Mouse (Mus musculus): ENCODE data around the gene Rab13. TPM values are rescaled to one million over a fixed set of nuclear protein-coding genes. Genes with fewer than 3 reads are reported as not detected.
"Not testable (repeated sequence)": the region's sequence is repeated elsewhere in the genome, so short reads cannot be mapped to it uniquely, and the experiment has no call there.

Gene Rab13
- total RNA-seq, 2 experiments from 2014 or later, result 21.1 to 30.8 TPM

DNA sequence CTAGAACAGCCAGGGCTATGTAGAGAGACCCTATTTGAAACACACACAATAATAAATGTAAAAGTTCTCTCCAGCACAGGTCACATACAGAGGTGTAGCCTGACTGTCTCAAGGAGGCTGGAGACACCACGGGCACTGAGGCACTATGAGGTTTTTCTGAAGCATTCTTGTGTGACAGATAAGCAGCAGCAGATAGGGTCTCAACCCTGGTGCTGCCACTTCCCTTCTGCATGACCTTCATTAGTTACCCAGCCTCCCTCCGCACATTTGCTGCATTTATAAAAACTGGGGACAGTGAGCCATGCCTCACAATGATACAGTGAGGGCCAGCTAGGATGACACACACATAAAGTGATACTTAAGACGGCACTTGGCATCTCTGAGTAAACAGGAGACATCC, 9.4 kb downstream of the Rab13 start:
- DNase-seq (ENCODE audit: low spot score in 2 of 2), result no peak

DNA sequence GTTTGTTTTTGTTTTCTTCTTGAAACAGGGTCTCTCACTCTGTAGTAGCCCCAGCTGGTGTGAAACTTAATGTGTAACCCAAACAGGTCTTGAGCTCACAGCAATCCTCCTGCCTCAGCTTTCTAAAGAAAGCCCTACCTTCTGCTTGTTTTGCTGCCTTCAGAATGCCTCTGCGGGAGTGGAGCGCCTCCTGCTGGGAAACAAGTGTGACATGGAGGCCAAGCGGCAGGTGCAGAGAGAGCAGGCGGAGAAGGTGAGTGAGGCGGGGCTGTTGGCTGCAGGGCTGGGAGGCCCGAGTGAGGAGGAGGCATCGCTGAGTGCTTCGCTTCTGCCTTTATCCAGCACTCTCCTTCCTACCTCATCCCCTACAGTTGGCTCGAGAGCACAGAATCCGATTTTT, 10.8 kb downstream of the Rab13 start:
- DNase-seq (ENCODE audit: low spot score in 2 of 2), result no peak

DNA sequence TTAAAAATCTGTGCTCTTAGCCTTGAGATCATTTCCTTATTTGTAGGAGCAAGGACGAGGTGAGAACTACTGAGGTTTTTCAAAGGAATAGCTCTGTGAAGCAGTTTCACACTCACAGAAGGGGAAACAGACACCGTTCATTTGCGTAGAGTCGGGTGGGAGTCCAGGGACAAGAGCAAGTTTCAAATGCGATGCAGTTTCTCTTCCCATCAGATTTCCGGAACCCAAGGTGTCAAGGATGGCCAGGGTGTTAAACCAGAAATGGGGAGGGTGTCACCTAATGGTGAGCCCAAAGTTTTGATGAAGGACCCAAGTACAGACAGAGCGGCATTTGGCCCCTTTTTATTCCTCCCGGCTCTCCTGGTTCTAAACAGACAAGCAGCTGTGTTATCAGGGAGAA, 17.6 kb downstream of the Rab13 start:
- no peak for DNase-seq (ENCODE audit: low spot score in 2 of 2)

DNA sequence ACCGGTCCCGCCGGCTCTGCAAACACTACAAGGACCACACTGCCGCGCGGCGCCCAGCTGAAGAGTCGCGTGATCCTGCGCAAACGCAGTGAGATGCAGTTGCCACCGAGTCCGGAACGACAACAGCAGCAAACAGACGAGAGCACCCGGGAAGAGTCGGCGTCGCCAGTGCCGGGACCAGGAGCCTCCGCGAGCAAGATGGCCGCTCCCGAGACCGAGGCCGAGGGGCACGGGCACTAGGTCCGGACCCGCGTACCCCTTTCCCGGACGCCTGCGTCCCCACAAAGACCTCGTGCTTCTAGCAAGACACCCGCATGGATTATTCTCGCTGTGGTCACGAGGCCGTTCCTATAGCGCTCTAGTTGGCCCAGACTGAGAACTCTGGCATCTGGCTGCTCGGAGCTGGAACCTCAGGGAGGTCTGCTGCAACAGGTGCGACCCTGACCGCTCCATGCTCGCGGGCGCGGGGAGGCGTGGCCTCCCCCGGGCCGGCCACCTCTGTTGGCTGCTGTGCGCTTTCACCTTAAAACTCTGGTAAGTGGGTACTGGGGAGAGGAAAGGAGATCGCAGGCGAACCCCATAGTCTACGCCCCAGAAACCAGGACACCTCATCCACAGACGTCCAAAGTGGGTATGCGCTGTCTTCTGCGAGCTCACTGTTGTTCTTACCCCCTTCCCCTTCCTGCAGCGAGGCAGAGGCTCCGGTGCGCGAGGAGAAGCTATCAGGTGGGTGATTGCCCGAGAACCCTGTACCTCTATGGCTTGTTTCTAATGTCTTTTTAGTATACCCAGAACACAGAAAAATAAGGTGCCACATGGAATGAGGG, 18.2 kb downstream of the Rab13 start, which contains the start of gene Jtb:
TSS of gene Jtb (plus strand) at position 91 of the 827 bp plus-strand sequence.
- DNase-seq (ENCODE audit: low spot score in 2 of 2), result peak; percentile 87 to 89

DNA sequence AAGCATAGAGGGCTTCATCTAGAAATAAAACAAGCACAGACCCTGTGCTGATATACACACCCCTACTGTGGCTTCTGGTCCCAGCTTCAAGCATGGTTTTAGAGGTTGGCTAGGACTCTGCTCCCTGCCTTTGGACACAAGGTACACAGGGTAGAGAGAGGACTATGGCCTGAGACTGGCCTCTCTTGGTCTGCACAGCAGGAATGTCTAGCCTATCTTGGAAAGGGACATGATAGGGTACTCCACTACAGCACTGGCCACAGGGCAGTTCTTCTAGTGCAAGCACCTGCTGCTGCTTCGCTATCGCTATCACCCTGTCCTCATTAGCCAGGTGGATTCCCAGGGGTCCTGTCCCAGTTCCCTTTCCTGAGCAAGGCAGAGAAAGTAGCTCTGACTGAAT, 27.8 kb downstream of the Rab13 start:
- DNase-seq (ENCODE audit: low spot score in 2 of 2), result no peak

DNA sequence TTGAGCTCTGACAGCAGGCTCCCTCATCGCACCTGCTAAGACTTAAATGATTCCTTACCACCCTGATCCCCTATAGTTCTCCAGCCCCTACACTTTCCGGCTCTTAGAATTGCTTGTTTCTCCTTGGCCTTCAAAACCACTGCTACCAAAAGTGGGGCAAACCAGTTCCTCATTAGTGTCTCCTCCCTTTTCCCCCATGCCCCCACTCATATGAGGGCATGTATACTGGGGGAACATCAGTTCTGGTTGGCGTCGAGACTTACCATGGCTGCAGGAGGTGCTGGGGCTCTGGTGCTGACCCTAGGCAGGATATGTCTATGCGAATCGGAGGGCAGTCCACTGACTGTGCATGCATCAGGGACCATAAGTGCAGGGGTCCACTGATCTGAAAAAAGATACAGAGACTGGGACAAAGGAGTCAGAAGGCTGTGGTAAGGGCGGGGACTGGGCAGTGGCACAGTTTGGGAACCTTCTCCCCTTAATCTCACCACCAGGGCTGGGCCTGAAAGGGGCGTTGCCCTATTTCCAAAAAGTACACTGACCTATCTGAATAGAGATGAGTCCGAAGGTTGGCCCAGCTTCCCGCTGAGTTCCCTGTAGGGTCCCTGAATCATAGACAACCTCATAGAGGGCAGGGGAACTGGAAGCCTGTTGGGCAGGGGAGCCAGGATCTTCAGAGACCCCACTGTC, 28.3 kb downstream of the Rab13 start:
- DNase-seq (ENCODE audit: low spot score in 2 of 2), result no peak

DNA sequence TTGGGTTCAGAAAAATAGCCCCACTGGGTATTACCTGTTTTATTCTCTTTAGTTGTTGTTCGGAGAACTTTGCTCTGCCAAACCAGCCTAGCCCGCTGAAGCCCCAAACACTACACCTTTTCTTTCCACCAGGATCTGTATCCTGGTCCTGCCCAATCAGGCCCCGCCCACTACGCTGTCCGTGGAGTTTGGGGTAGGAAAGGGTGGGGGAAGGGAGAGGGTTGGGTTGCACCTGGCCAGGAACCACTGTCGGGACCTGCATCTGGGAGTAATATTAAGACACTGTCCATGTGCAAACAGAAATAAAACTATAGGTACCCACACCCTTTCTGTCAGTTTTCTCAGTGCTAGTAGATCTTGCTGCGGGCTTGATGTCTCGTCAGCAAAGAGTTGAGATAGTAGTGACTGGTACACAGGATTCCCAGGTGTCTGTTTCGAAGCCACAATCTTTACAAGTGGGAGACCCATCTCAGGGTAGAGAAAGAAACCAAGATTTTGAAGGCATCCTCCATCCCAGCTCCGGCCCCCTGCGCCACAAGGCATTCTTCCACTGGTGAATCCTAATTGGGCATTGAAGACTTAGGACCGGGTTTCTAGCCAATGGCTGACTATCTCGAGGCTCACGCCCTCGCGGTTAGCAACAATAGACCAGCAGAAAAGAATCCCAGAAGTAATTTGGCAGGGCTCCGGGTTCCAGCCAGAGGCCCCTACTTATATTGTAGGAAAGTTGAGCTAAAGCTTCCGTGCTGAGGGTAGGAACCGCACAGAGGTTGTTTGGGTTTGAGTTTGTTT, 29.7 kb downstream of the Rab13 start, which contains the start of gene Creb3l4:
TSS of gene Creb3l4 (minus strand) at position 529 of the 792 bp plus-strand sequence.
- no peak for DNase-seq (ENCODE audit: low spot score in 2 of 2)

DNA sequence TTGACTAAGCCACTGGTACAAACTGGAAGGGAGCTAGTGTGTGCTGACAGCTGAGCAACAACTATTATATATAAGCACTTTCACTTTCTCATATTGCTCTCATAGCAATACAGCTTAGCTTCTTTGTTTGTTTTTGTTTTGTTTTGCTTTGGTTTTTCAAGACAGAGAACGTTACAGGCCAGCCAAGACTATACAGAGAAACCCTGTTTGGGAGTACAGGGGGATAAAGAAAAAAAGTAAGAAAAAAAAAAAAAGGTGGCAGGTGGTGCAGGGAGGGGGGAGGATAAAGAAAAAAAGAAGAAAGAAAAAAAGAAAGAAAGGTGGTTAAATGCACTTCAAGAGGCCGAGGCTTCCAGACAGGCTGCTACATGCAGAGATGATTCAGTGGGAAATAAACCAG, 31.9 kb downstream of the Rab13 start:
- no peak for DNase-seq (ENCODE audit: low spot score in 2 of 2)

DNA sequence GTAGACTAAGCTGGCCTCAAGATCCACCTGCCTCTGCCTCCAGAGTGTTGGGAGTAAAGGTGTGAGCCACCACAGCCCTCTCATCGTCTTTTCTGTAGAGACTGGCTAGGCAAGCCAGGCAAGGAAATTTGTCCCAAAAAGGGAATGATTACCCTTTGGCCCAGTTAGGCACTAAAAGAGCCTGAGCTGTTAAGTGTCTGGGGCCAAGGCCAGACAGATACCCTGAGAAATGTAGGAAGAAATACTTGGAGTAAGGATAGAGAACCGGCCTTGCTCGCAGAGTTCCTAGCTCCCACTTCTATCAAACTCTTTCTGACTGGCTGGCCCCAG, 34.1 kb downstream of the Rab13 start:
- DNase-seq (ENCODE audit: low spot score in 2 of 2), result no peak

DNA sequence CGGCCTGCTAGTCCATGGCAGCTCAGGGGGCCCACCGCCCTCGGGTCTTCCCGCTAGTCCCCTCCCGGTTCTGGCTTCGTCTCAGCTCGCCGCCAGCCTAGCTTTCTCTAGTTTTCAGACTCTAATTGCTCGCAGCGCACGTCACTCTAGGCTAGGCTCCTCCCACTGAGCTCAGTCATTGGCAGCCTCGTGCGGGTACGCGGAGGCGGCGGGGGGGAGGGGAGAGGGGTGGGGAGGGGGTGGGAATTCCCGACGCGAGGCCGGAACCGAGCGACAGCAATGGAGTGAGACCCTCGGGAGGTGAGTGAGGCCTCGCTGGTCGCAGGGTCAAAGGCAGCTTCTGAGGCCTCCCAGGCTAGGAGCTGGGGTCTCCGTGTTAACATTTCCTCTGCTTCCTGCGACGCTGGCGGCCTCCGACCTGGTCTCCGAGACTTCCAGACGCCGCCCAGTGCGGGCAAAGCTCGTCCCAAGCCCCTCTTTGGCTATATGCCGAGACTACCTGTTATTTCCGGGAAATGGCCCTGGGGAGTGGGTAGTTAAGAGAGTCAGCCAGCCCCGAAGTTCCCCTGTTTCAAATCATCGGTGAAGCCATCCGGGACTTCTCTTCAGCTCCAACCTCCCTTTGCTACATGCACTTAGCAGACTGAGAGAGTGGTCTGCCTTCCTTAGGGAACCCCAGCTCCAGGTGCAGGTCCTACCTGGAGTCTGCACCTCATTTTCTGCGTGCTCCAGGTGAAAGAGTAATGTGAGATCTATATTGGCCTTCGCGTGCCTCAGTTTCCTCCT, 34.7 kb downstream of the Rab13 start, which contains the start of gene Slc39a1:
TSS of gene Slc39a1 (plus strand) at position 213 of the 786 bp plus-strand sequence.
- DNase-seq (ENCODE audit: low spot score in 2 of 2), result peak; percentile 83 to 85

DNA sequence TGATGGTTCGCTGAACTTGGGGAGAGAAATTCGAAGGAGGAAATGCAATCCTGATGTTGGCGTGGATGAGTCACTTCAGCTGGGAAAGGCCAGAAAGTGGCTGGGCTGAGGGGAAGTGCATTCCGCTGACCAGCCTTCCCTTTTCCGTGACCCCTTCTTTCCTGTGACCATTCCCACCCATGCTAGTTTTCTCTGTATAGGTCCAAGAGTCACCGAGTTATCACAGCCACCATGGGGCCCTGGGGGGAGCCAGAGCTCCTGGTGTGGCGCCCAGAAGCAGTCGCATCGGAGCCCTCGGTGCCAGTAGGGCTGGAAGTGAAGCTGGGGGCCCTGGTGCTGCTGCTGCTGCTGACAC, 35.2 kb downstream of the Rab13 start:
- DNase-seq (ENCODE audit: low spot score in 2 of 2), result peak; percentile 43 to 60

DNA sequence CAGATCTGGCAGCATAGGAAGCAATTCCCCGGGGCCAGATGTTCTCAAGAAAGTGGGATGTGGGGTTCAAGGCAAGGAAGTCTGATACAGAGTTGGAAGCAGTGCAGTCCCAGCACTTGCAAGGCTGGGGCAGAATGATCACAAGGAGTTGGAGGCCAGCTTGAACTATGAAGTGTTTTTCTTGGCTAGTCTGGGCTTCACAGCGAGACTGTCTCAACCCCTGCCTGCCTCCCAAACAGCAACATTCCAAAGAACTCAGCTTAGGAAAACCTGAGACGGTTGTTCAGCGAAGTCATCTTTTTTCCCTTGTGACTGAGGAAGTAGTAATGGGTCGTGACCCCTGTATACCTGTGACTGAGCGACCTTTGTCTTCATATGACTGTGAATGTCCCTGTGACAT, 37.3 kb downstream of the Rab13 start:
- no peak for DNase-seq (ENCODE audit: low spot score in 2 of 2)

DNA sequence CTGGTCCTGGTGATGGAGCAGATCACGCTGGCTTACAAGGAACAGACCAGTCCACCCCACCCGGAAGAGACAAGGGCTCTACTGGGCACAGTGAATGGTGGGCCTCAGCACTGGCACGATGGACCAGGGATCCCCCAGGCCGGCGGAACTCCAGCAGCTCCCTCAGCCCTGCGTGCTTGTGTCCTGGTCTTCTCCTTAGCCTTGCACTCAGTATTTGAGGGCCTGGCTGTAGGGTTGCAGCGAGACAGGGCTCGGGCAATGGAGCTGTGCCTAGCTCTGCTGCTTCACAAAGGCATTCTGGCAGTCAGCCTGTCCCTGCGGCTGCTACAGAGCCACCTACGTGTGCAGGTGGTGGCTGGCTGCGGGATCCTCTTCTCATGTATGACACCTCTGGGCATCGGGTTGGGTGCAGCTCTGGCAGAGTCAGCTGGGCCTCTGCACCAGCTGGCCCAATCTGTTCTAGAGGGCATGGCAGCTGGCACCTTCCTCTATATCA, 38.3 kb downstream of the Rab13 start:
- DNase-seq (ENCODE audit: low spot score in 2 of 2), result not testable (repeated sequence)

DNA sequence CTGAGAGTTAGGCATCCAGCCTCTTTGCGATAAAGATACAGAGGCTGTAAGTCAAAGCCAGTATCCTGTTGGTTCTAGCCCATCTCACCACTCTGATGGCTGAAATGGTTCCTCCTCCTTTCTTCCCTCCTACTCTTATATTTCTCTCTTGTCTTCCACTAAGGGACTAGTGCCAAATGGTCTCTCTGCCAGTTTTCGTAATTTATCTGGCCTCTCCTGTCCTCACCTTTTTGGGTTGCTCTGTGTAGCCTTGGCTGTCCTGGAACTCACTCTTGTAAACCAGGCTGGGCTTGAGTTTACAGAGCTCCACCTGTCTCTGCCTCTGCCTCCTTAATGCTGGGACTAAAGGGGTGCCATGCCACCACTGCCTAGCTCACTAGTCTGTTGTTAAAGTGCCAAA, 39.2 kb downstream of the Rab13 start:
- not testable (repeated sequence) for DNase-seq (ENCODE audit: low spot score in 2 of 2)

DNA sequence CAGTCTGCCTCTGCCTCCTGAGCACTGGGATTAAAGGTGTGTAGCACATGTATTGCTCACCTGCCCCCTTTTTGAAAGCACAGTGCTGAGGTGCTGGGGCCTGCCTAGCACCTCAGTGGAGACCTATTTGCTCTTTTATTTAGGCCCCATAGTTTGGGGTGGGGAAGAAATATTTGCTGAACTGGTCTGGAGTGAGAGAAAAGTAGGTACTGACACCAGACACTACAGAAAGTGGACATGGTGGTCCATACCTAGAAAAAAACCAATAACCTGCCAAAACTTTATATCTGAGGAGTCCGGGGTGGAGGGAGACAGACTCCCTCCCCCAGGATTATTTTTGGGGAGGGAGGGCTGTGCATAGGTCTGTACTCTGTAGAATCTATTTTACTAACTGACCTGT, 39.7 kb downstream of the Rab13 start:
- not testable (repeated sequence) for DNase-seq (ENCODE audit: low spot score in 2 of 2)

DNA sequence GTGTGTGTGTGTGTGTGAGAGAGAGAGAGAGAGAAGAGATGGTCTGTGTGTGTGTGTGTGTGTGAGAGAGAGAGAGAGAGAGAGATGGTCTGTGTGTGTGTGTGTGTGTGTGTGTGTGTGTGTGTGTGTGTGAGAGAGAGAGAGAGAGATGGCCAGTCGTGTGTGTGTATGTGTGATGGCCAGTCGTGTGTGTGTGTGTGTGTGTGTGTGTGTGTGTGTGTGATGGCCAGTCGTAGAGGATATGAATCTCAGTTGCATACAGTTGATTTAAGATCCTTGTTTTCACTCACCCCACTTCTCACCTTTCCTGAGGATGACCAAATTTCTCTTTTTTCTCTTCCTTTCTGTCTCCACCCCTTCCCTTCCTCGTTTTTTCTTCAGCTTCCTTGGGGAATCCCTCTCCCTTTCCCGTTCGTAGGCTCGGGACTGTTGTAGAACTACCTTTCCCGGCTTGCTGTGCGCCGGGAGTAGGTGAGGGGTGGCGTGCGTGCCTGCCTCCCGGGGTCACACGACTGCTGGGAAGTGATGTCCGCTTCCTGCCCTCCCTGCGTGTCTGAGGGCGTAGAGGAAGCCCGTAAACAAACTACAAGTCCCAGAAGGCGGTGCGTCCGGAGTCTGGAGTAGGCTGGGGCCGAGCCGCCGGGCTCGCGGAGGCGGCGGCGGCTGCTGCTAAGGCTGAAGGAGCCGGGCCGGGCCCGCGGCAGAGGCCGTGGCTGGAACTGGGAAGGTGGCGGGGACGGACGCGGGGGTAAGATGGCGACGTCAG, 40.3 kb downstream of the Rab13 start, which contains the start of gene Crtc2:
TSS of gene Crtc2 (plus strand) at position 511 of the 766 bp plus-strand sequence.
- peak; percentile 80 for DNase-seq (ENCODE audit: low spot score in 2 of 2)

DNA sequence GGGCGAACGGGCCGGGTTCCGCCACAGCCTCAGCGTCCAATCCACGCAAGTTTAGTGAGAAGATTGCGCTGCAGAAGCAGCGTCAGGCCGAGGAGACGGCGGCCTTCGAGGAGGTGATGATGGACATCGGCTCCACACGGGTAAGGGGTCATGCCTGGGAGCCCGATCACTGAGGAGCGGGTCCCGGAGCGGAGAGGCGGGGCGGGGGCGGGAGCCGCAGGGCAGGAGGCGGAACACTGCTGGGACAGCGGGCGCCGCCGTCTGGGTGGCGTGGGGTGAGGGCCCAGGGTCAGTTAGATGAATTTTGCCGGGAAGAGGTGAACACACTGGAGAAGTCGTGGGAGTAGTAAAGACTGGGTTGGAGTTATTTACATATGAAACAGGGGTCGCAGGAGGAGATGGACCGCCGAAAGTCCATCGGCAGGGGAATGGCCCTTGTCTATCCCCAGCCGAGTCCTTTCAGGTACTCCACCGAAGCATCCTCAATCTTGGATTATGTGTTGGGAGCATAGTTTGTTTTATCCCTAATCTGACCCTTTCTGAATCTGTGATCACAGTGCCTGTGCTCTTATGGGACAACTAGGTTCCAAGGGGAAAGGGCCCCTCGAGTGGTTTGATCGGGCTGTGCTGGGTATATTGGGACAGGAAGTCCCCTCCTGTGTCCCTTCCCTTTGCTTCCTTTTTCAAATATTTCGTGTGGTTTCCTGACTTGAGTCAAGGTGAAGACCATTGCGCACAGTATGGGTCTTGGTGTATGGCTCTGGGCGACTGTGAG, 41.1 kb downstream of the Rab13 start:
- DNase-seq (ENCODE audit: low spot score in 2 of 2), result no peak

DNA sequence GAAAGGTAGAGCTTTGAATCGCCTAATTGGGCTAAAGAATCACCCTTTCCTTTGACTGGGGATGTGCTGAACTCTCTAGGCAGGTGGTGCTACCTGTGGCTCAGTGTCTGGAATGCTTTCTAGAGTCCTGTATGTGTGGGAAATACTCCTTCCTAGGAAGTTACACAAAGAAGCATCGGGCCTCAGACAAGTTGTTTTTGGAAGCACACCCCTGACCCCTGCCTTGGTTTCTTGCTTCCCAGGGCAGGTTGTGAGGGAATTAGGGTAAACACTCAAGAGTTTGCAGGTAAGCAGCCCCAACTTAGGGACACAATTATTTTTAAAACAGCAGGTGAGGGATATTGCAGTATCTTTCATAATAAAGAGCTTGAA, 41.7 kb downstream of the Rab13 start:
- DNase-seq (ENCODE audit: low spot score in 2 of 2), result no peak

DNA sequence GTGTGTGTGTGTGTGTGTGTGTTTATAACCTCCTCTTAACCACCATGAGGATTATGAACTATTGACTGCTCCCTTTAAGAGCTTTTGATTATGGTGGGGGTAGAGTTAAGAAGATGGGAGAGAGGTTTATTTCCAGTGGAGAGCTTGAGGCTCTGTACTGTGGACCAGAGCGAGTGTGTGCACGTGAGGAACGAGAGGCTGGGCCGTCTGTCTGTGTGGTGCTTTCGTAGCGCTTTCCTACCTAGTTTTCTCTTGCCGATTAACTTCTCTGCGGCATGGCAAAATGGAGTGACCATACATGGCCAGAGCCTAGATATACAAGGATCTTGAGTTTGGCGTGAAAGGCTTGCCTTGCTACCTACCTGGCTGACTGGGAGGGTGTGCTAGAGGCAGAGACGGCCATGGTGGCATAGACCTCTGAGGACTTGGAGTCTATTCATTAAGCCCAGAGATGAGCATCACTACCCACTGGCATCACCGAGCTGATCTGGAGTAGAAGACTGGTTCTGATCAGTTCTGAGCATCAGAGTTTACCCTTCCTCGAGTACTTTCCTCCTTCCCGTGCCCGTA, 42.4 kb downstream of the Rab13 start:
- no peak for DNase-seq (ENCODE audit: low spot score in 2 of 2)

All from adrenal gland, adult 18-20 months (tissue).